Mouse (Mus musculus) mature B cell (primary cell): Measurements from ENCODE around the gene Rhoc.
"Not testable (repeated sequence)": the region's sequence is repeated elsewhere in the genome, so short reads cannot be mapped to it uniquely, and the experiment has no call there.

Source experiments
- in situ Hi-C: fragments of 300-500 bp; cut with MboI; formaldehyde crosslinking; loops from 2 replicates; pipeline ENCODE4 v1.14.3; 2019

Gene Rhoc

DNA sequence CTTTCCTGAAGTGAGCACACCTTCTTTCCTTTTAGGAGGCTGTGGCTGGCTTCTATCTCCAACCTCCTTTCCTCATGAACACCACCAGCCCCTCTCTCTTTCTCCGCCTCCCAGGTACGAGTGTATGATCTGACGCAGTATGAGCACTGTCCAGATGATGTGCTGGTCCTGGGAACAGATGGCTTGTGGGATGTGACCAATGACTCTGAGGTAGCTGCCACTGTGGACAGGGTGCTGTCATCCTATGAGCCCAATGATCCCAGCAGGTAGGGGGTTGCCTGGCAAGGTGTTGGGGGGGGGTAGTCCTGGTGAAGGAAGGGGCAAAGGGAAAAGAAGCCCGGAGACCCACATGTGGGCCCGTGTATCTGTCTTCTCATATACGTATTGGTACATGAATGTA is 2.9 kb upstream of the Rhoc start:
- in situ Hi-C loops, result no loop called here

GRCm38 (mm10) chr3:104788561-104789311 is 561 bp downstream of the Rhoc start:
- in situ Hi-C loops, result no loop called here

DNA sequence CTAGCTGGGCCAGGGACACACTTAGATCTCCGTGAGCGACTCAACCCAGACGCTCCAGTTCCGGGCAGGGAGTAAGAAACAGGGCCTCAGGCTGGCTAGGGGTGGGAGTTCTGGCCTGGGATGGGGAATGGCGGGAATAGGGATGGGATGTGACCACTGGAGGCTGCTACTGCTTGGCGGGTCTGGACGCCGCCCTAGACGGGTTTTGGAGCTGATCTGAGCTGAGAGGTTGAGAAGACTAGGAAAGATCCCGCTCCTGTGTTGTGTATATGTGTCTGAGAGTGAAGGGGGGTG is 1.1 kb downstream of the Rhoc start:
- in situ Hi-C loops, result no loop called here

GRCm38 (mm10) chr3:104789822-104790221 is 1.6 kb downstream of the Rhoc start:
- in situ Hi-C loops, result no loop called here

- in situ Hi-C loops, result no loop called here
Observed at GRCm38 (mm10) chr3:104790401-104790937, 2.3 kb downstream of the Rhoc start.

GRCm38 (mm10) chr3:104791017-104791416 is 2.8 kb downstream of the Rhoc start:
- in situ Hi-C loops, result no loop called here

DNA sequence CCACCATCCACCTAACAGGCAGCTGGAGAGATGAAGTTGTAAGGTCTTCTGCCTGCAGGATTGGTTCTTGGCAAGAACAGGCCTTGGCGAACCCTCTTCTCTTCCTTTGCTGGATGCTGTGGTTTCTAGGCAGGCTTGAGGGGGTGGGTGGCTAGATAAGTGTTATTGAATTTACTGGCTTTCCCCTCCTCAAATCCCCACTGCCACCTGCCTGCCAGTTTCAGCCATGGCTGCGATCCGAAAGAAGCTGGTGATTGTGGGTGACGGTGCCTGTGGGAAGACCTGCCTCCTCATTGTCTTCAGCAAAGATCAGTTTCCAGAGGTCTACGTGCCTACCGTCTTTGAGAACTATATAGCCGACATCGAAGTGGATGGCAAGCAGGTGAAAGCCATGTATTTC is 3.5 kb downstream of the Rhoc start:
- in situ Hi-C loops, result no loop called here

- in situ Hi-C loops, result no loop called here
Observed at GRCm38 (mm10) chr3:104792360-104793270, 4.4 kb downstream of the Rhoc start.

GRCm38 (mm10) chr3:104793871-104794828 is 6.0 kb downstream of the Rhoc start:
- in situ Hi-C loops, result no loop called here

GRCm38 (mm10) chr3:104794953-104795470 is 6.8 kb downstream of the Rhoc start:
- in situ Hi-C loops, result no loop called here

GRCm38 (mm10) chr3:104795661-104796340 is 7.6 kb downstream of the Rhoc start:
- in situ Hi-C loops, result no loop called here

DNA sequence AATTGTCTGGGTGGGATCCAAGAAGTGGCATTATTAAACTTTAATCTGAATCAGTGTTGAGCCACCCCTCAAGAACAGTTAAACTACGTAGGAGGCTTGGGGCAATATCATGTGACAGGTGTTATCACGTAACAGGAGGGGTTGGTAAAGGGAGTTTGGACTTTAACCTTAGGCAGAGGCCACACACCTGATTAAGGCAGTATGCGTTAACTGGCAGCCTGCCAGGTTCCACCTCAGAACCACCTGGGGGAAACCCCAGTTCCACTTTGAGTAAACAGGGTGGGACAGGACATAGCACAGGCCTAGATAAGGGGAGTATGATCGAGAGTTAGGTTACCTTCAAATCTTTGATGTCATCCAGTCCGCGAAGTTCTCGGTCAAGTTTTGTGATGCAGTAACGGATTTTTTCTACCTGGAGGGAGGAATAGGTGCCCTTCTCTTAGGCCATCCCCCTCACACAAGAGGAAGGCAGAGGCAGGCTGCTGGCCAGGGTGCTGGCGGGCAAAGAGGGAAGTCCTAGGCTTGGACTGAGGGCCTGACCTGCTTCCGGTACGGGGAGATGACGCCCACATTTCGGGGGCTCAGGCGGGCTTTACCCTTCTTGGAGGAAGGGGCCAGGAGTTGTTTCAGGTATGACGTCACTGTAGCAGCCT is 8.4 kb downstream of the Rhoc start:
- in situ Hi-C loops, result no loop called here

- in situ Hi-C loops, result no loop called here
Observed at GRCm38 (mm10) chr3:104800681-104801080, 12.5 kb downstream of the Rhoc start.

DNA sequence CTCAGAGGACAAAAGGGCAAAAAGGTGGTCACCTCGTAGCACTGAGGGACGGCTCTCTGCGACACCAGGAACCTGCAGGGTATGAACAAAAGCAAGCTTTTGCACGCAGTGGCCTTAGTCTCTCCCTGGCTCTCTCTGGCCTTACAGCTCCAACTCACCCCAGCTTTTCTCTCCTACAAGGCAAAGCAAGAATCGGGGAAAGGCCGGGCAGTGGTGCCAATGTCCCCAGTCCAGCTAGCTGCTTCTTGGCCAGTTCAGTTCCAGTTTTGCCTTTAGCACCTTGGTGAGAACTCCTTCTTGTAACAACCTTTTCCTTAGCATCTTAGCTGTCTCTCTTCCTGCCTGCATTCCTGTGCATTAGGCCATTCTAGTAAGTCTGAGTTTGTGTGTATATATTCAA is 13.3 kb downstream of the Rhoc start:
- in situ Hi-C loops, result no loop called here

DNA sequence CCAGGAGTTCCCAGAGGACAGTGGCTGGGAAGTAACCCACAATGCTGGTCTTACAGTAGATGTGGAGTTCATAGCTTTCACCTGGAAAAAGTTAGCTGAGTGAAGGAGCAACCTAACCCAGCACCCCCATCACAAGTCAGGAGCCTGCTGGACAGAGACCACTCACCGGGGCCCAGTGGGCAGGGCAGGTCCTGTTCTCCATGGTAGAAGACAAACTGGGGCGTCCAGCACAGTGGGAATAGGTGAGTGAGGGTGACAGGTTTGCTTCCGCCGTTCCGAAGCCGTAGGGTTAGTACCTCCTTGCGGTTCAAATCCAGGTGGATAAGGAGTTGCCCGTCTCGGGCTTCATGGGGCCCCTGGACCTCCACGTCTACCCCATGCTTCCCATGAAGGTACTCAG is 16.1 kb downstream of the Rhoc start:
- in situ Hi-C loops, result no loop called here

DNA sequence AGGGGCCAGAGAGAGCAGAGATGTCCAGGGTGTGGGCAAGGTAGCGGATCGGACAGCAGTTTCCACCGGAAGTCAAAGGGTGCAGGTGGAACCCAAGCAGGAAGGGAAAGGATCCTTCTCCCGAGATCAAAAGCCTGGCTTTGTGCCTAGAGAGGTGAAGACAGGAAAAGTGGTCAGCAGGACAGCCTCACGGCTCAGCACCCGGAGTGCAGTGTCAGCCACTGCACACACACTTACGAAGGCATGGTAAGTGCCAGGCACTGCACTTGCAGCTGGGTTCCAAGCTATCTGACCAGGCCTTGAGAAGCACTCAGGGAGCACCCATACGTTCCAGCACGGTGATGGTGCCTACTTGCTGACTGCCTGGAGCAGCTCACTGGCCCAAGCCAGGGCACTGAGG is 17.4 kb downstream of the Rhoc start:
- in situ Hi-C loops, result no loop called here

DNA sequence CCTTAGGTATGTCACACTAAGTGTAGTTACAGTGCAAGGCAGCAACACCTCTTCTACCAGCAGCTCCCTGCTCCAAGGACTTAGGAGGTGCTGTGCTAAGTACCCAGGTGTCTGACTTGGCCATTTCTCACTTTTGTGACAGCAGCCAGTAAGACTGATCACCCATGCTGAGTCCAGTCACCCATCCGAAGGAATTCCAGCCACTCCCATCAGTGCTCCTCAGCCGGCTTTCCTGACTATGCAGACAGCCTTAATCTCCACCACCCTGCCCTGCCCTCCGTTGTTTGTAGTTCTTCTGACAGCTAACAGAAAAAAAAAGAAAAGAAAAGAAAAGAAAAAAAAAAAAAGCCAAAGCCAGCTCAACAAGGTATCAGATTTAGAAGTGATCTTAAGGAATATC is 23.6 kb downstream of the Rhoc start:
- in situ Hi-C loops, result no loop called here

DNA sequence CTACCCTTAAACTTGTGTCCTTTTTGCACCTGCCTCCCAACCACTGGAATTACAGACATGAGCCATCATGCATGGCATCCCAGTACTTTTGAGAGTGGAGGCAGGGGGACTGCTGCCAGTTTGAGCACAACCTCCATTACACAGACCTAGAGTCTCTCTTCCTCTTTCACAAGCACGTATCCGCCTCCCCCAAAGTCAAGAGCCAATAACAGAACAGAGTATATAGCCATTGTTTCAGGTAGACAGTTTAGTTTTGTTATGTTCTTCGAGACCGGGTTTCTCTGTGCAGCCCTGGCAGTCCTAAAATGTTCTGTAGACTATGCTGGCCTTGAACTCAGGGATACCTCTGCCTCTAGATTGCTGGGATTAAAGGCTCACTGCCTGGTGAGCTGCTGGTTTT is 24.1 kb downstream of the Rhoc start:
- in situ Hi-C loops, result no loop called here

DNA sequence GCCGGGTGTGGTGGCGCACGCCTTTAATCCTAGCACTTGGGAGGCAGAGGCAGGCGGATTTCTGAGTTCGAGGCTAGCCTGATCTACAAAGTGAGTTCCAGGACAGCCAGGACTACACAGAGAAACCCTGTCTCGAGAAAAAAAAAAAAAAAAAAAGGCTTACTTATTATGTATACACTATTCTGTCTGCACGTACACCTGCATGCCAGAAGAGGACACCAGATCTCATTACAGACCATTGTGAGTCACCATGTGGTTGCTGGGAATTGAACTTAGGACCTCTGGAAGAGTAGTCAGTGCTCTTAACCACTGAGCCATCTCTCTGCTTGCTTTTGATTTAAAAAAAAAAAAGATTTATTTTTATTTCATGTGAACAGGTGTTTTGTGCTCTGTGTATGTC is 25.1 kb downstream of the Rhoc start:
- in situ Hi-C loops, result not testable (repeated sequence)

- in situ Hi-C loops, result no loop called here
Observed at GRCm38 (mm10) chr3:104814746-104815145, 26.6 kb downstream of the Rhoc start.

DNA sequence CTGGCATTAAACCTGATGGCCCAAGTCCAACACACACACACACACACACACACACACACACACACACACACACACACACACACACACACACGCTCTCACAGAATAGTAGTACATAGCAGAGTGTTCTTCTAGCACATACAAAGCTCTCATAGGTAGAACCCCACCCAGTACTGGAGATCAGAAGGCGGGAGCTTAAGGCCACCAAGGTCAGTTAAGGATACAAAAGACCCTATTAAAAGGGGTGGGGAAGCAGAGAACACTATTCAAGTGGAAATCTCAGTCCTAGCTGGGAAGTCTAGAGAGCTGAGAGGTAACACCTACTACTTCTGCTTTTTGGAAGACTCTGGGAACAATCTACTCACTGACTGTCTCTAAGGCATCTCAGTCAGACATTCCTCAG is 27.2 kb downstream of the Rhoc start:
- in situ Hi-C loops, result no loop called here
